Mouse (Mus musculus): ENCODE data around the gene Spats1. TPM values are rescaled to one million over a fixed set of nuclear protein-coding genes. Genes with fewer than 3 reads are reported as not detected.
"Not testable (repeated sequence)": the region's sequence is repeated elsewhere in the genome, so short reads cannot be mapped to it uniquely, and the experiment has no call there.

Spats1 gene
- polyA plus RNA-seq, 1 experiment = not detected

DNA sequence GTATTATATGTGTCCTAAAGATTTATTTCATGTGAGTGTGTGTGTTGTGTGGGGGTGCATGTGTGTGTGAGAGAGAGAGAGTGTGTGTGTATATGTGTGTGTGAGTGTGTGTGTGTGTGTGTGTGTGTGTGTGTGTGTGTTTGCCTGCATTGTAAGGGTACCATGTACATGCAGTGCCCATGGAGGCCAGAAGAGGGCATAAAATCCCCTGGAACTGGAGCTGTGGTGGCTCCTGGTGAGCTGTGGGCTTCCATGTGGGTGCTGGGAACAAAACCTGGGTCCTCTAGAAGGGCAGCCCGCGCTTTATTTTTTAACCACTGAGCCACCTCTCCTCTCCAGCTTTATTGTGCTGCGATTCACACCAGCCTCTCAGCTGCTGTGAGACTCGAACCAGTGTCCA lies 12.7 kb downstream of the Spats1 start:
- H3K27me3 ChIP-seq (ENCODE audit: control insufficient read depth, insufficient read depth, low read length) = no peaks in the 10 kb centered on the region
- WGBS = 93% methylated on average over 4 of the region's 4 CpGs
- TF ChIP-seq CTCF (IDR thresholded peaks at IDR 0.05; ENCODE audit: extremely low read depth, insufficient read depth, insufficient read length, insufficient replicate concordance) = no peak
- TF ChIP-seq POLR2A (IDR thresholded peaks at IDR 0.05; ENCODE audit: low read depth, low read length) = no peak
- no peaks in the 10 kb centered on the region for H3K4me1 ChIP-seq (ENCODE audit: control insufficient read depth, insufficient read depth, insufficient read length)
- no peaks in the 10 kb centered on the region for H3K36me3 ChIP-seq (ENCODE audit: control insufficient read depth, insufficient read depth, low read length)
- no peak for DNase-seq (ENCODE audit: low read depth in 1 of 2, low spot score in 2 of 2)
- H3K4me3 ChIP-seq (ENCODE audit: extremely low read depth, insufficient read depth, insufficient read length) = no peak overlapping the region
- H3K27ac ChIP-seq (ENCODE audit: insufficient read depth, low read length) = no peak overlapping the region

DNA sequence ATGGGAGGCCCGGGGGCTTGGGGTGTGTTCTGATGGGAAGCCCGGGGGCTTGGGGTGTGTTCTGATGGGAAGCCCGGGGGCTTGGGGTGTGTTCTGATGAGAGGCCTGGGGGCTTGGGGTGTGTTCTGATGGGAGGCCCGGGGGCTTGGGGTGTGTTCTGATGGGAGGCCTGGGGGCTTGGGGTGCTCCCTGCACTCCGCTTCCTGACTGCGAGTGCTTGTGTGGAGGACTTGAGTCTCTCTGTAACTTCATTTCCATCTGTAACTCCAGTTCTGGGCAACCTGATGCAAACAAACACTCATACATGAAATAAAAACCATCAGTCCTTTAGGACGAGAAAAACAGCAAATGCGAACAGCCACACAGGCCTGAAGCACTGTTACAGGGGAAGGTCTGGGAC lies 16.2 kb downstream of the Spats1 start:
- no peaks in the 10 kb centered on the region for H3K27me3 ChIP-seq (ENCODE audit: control insufficient read depth, insufficient read depth, low read length)
- H3K4me1 ChIP-seq (ENCODE audit: control insufficient read depth, insufficient read depth, insufficient read length) = no peaks in the 10 kb centered on the region
- no peak overlapping the region for H3K27ac ChIP-seq (ENCODE audit: insufficient read depth, low read length)
- no peak for DNase-seq (ENCODE audit: low read depth in 1 of 2, low spot score in 2 of 2)
- H3K36me3 ChIP-seq (ENCODE audit: control insufficient read depth, insufficient read depth, low read length) = no peaks in the 10 kb centered on the region
- no peak overlapping the region for H3K4me3 ChIP-seq (ENCODE audit: extremely low read depth, insufficient read depth, insufficient read length)
- TF ChIP-seq POLR2A (IDR thresholded peaks at IDR 0.05; ENCODE audit: low read depth, low read length) (no peak), CTCF (IDR thresholded peaks at IDR 0.05; ENCODE audit: extremely low read depth, insufficient read depth, insufficient read length, insufficient replicate concordance) (no peak)
- WGBS = 92% methylated on average over 8 of the region's 8 CpGs

DNA sequence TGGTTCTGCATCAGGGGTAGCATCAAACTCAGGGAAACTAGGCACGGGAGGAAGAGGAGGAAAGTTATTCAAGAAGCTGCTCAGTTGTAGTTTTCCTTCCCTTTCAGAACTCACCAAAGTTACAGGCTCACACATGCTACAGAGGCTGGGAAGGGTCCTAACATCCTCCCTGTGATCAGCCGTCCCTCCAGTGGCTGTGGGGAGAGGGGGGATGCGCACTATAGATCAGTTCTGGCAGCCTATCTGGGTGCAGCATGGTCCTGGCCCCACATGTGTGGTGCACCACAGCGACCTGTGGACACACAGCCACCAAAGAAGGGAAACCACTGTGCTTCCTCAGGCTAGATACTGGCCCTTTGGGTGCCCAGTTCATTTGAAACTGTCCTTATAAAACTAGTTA lies 16.7 kb downstream of the Spats1 start:
- no peaks in the 10 kb centered on the region for H3K4me1 ChIP-seq (ENCODE audit: control insufficient read depth, insufficient read depth, insufficient read length)
- no peak for DNase-seq (ENCODE audit: low read depth in 1 of 2, low spot score in 2 of 2)
- no peak overlapping the region for H3K27ac ChIP-seq (ENCODE audit: insufficient read depth, low read length)
- H3K36me3 ChIP-seq (ENCODE audit: control insufficient read depth, insufficient read depth, low read length) = no peaks in the 10 kb centered on the region
- WGBS = 73% methylated on average over 4 of the region's 4 CpGs
- TF ChIP-seq POLR2A (IDR thresholded peaks at IDR 0.05; ENCODE audit: low read depth, low read length) = no peak
- no peak for TF ChIP-seq CTCF (IDR thresholded peaks at IDR 0.05; ENCODE audit: extremely low read depth, insufficient read depth, insufficient read length, insufficient replicate concordance)
- no peaks in the 10 kb centered on the region for H3K27me3 ChIP-seq (ENCODE audit: control insufficient read depth, insufficient read depth, low read length)
- H3K4me3 ChIP-seq (ENCODE audit: extremely low read depth, insufficient read depth, insufficient read length) = no peak overlapping the region

DNA sequence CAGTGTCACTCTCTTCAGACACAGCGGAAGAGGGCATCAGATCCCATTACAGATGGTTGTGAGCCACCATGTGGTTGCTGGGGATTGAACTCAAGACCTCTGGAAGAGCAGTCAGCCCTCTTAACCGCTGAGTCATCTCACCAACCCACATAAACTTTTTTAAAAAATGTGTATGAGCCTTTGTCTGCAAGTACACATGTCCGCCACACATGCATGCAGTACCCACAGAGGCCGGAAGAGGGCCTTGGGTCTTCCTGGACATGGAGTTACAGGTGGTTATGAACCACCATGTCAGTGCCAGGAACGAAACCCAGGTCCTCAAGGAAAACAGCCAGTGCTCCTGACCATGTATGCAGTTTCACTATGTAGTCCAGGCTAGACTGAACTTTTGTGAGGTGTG lies 17.7 kb downstream of the Spats1 start:
- H3K4me1 ChIP-seq (ENCODE audit: control insufficient read depth, insufficient read depth, insufficient read length) = no peaks in the 10 kb centered on the region
- H3K4me3 ChIP-seq (ENCODE audit: extremely low read depth, insufficient read depth, insufficient read length) = no peak overlapping the region
- no peak for DNase-seq (ENCODE audit: low read depth in 1 of 2, low spot score in 2 of 2)
- 87% methylated on average over 5 of the region's 5 CpGs for WGBS
- no peak for TF ChIP-seq POLR2A (IDR thresholded peaks at IDR 0.05; ENCODE audit: low read depth, low read length)
- TF ChIP-seq CTCF (IDR thresholded peaks at IDR 0.05; ENCODE audit: extremely low read depth, insufficient read depth, insufficient read length, insufficient replicate concordance) = no peak
- H3K36me3 ChIP-seq (ENCODE audit: control insufficient read depth, insufficient read depth, low read length) = no peaks in the 10 kb centered on the region
- no peaks in the 10 kb centered on the region for H3K27me3 ChIP-seq (ENCODE audit: control insufficient read depth, insufficient read depth, low read length)
- no peak overlapping the region for H3K27ac ChIP-seq (ENCODE audit: insufficient read depth, low read length)

DNA sequence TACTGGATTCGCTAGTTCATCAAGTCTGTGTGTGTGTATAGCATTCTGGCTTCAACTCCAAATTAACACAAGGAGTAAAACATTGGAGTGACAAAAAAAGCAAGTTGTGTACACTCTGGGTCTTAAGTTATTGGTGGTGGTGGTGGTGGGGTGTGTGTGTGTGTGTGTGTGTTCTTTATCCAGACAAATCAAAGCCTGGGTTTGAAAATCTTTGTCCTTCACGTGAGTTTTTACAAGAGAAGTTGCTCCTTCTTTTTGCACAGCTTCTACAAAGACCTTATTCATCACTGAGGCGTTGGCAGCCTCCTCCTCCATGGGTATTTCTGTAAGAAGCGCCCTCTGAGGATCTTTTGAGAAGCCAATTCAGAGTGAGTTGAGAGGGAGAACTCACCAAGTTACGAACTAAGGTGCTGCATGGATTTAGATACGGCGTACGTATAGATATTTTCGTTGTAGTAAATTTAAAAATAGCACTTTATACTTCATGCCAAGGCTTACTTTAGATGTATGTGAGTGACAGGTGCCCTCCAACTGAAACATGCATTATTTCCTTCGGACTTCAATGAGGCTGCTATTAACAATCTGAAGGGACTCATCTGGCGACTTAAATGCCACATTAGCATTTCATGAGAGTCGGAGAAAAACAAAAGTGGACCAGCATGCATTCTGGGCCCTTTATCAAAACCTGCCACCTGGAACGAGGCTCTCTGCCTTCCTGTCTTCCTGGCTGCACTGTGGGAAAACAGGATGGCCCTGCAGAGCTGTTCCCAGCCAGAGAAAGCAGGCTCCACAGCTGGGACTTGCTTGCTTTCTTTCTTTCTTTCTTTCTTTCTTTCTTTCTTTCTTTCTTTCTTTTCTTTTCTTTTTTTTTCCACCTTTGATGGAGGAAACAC lies 18.7 kb downstream of the Spats1 start:
- Histone ChIP-seq H3K4me1 (ENCODE audit: control insufficient read depth, insufficient read depth, insufficient read length) (no peaks in the 10 kb centered on the region), H3K27me3 (ENCODE audit: control insufficient read depth, insufficient read depth, low read length) (no peaks in the 10 kb centered on the region), H3K36me3 (ENCODE audit: control insufficient read depth, insufficient read depth, low read length) (no peaks in the 10 kb centered on the region), H3K4me3 (ENCODE audit: extremely low read depth, insufficient read depth, insufficient read length) (no peak overlapping the region), H3K27ac (ENCODE audit: insufficient read depth, low read length) (no peak overlapping the region)
- TF ChIP-seq CTCF (IDR thresholded peaks at IDR 0.05; ENCODE audit: extremely low read depth, insufficient read depth, insufficient read length, insufficient replicate concordance) (no peak), POLR2A (IDR thresholded peaks at IDR 0.05; ENCODE audit: low read depth, low read length) (no peak)
- 86% methylated on average over 13 of the region's 13 CpGs for WGBS
- no peak for DNase-seq (ENCODE audit: low read depth in 1 of 2, low spot score in 2 of 2)

DNA sequence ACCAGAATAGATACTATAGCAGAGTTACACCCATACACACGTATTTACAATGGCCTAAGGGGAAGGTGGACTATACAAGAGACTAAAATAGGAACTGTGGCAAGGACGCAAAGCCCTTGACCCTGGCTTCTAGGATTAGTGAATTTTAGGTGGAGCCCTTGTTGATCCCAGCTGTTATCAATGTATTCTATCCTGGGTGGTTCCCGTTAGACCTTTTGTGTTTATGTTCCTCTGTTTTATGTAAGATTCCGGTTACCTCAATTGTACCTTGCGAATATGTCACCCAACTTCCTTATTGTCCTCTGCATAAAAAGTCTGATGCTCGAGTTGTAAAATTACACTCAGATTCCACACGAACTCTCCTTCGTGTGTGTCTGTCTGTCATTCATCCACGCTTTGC lies 19.4 kb downstream of the Spats1 start:
- not testable (repeated sequence) for H3K36me3 ChIP-seq (ENCODE audit: control insufficient read depth, insufficient read depth, low read length)

DNA sequence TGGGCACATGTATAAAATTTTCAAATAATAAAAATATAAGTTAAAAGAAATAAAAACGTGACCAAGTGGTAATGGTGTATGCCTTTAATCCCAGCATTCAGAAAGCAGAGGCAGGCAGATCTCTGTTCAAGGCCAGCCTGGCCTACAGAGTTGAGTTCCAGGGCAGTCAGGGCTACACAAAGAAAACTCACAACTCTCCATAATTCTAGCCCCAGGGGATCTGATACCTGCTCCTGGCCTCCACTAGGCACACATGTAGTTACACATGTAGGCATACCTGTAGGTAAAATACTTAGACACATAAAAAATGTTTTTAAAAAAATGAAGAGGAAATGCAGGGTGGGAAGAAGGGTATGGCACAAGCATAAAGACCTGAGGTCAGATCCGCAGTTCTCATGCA lies 20.4 kb downstream of the Spats1 start:
- WGBS = 80% methylated on average over 2 of the region's 2 CpGs
- Histone ChIP-seq H3K4me3 (ENCODE audit: extremely low read depth, insufficient read depth, insufficient read length) (no peak overlapping the region), H3K27ac (ENCODE audit: insufficient read depth, low read length) (no peak overlapping the region), H3K4me1 (ENCODE audit: control insufficient read depth, insufficient read depth, insufficient read length) (no peaks in the 10 kb centered on the region), H3K36me3 (ENCODE audit: control insufficient read depth, insufficient read depth, low read length) (no peaks in the 10 kb centered on the region), H3K27me3 (ENCODE audit: control insufficient read depth, insufficient read depth, low read length) (no peaks in the 10 kb centered on the region)
- DNase-seq (ENCODE audit: low read depth in 1 of 2, low spot score in 2 of 2) = no peak
- no peak for TF ChIP-seq POLR2A (IDR thresholded peaks at IDR 0.05; ENCODE audit: low read depth, low read length)
- no peak for TF ChIP-seq CTCF (IDR thresholded peaks at IDR 0.05; ENCODE audit: extremely low read depth, insufficient read depth, insufficient read length, insufficient replicate concordance)

More for the DNA sequence above, 19.4 kb downstream of the Spats1 start:
- H3K27ac ChIP-seq (ENCODE audit: insufficient read depth, low read length); DNase-seq (ENCODE audit: low read depth in 1 of 2, low spot score in 2 of 2); H3K27me3 ChIP-seq (ENCODE audit: control insufficient read depth, insufficient read depth, low read length); H3K4me1 ChIP-seq (ENCODE audit: control insufficient read depth, insufficient read depth, insufficient read length); H3K4me3 ChIP-seq (ENCODE audit: extremely low read depth, insufficient read depth, insufficient read length): not testable (repeated sequence)
- WGBS = 75% methylated on average over 9 of the region's 9 CpGs
